Mouse (Mus musculus): ENCODE data around the gene D5Ertd579e.
A peak's percentile ranks its signal among the peaks of the same experiment; 100 is the strongest.
"Not testable (repeated sequence)": the region's sequence is repeated elsewhere in the genome, so short reads cannot be mapped to it uniquely, and the experiment has no call there.

D5Ertd579e gene

DNA sequence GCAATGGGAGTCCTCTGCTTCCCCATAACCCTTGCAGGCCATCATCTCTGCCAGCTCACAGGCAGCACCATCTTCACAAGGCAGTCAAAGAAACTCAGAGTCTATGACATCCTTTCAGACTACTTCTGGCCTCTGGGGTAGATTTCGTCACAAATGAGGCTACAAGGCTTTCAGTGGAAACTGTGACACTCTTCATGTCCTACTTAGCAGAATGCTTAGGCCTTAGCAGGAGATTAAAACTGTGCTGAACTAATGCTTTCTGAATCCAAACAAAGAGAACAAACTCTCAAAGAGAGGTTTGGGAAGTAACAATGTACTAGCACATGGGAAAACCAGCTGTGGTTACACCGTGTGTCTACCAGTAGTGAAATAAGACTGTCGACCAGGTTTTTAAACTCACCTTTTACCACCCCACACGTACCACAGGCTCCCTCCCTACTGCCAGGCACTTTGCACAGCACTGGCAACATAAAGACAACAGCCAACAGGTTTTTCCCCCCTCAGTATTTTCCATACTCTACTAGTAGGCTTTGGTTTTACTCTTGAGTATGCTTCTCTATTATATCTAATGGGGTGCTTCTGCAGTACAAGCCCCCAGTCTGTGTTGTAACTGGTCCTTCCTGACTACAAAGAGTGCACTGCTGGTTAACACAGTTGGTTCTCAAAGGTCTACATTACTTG is 15.8 kb downstream of the D5Ertd579e start:
- no peak for DNase-seq

DNA sequence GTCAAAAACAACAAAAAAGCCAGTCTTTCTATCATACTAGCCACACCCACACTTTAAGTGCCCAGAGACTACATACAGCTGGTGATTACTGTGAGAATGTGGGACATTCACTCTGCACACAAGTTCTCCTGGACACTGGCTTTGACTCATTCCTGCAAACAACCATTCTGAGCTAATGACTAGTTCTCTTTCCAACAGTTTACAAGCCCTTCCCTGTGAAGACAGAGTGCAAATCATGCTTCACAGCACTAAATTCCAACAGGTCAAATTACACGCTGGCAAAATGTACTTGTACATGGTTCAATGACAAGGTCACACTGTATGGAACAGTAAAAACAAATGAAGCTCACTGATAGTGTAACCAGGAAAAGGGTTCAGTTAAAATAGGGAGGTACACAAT is 17.0 kb downstream of the D5Ertd579e start:
- no peak for DNase-seq

GRCm38 (mm10) chr5:36677907-36678306 is 17.9 kb downstream of the D5Ertd579e start:
- no peak for DNase-seq

DNA sequence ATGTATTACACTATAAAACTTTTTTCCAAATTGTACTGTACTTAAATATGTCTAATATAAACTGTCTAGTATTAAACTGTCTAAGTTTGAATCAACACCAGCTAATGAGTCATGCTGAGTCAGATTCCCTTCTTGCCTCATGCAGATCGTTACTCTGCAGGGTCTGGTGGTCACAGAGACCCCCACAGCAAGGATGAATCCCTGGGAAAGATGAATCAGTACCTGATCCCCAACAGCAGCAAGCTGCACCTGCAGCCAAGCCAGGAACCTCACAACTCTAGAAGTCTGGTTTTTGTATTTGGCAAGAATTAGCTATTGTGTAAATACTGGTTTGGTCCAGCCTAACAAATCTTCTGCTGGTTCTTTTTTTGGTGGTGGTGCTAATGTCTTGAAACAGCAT is 20.4 kb downstream of the D5Ertd579e start:
- DNase-seq, result no peak

DNA sequence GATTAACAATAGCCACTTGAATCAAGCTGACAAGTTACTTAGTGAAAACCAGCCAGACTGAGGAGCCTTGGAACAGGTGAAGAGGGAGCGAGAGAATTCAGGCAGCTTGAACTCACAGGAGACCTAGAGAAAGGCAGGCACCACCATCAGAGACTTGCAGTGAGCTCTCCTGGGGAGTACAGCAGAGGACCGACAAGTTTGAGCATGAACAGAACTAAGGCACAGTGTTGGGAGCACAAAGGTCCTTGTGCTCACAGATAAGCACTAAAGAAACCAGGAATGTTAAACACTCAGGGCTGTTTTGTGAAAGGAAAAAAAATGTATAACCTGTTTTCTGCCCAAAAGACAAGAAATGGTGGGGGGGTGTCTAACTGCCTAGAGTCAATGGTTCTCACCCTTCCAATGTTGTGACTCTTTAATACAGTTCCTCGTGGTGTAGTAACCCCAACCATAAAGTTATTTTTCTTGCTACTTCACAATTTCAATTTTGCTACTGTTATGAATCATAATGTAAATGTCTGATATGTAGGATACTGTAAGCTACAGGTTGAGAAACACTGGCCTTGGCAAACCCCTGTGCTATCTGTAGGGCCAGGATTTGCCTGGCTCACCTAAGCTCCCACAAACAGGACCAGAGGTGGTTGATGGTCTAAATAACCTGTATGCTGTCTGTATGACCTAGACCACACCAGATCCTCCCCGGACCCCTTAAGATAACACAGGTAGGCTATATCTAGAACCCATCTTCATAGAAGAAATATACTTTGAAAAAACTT is 21.0 kb downstream of the D5Ertd579e start:
- no peak for DNase-seq

- DNase-seq, result no peak
Measured at GRCm38 (mm10) chr5:36669021-36670008, 26.5 kb downstream of the D5Ertd579e start.

GRCm38 (mm10) chr5:36668572-36668971 is 27.3 kb downstream of the D5Ertd579e start:
- no peak for DNase-seq

DNA sequence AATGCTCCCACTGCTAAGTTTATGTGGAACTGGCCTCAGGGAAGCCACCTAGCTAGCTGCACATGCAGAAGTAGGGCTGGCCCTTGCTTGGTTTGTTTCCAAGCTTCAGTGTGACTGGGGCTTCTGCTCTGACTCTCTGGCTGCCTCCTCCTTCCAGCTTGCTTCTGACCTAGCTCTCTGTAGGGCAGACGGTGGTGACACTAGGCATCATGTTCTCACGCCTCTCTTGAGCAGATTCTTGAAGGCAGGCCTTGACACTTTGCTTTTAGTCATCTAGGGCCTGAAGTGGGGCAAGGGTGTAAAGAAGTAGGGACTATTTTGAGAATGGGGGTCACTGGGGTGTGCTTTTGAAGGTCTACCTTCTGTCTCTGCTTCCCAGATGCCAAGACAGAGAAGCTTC is 27.8 kb downstream of the D5Ertd579e start:
- not testable (repeated sequence) for DNase-seq

DNA sequence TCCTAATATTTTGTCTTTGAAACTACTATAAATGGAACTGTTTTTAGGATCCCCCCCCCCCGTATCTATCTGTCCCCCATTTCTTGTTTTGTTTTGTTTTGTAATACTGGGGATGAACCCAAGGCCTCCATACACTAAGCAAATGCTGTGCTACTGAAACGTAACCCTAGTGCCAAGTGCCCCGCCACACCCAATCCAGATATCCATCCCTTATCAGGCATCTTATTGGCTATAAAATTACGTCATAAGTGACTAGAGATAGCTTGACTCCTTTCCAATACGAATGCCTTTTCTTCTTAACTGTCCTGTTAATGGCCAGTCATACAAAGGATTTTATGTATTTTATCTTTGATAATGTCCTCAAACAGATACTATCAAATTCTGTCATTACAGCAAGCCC is 28.7 kb downstream of the D5Ertd579e start:
- DNase-seq, result no peak

DNA sequence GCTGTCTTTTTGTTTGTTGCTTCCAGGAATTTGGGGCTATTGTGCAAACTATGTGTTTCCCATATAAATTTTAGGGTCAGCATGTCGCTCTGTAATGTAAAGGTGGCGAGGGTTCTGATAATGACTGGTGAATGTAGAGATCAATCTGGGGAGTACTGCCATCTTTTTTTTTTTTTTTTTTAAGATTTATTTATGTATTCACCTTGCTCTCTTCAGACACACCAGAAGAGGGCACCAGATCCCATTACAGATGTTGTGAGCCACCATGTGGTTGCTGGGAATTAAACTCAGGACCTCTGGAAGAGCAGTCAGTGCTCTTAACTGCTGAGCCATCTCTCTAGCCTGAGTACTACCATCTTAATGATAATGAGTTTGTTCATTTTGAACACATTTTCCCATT is 29.1 kb downstream of the D5Ertd579e start:
- DNase-seq, result not testable (repeated sequence)

- DNase-seq, result no peak
Measured at GRCm38 (mm10) chr5:36663329-36663728, 32.5 kb downstream of the D5Ertd579e start.

- DNase-seq, result not testable (repeated sequence)
Measured at GRCm38 (mm10) chr5:36660977-36661760, 34.7 kb downstream of the D5Ertd579e start.

- DNase-seq, result no peak
Measured at GRCm38 (mm10) chr5:36625612-36626011, 70.2 kb downstream of the D5Ertd579e start.

DNA sequence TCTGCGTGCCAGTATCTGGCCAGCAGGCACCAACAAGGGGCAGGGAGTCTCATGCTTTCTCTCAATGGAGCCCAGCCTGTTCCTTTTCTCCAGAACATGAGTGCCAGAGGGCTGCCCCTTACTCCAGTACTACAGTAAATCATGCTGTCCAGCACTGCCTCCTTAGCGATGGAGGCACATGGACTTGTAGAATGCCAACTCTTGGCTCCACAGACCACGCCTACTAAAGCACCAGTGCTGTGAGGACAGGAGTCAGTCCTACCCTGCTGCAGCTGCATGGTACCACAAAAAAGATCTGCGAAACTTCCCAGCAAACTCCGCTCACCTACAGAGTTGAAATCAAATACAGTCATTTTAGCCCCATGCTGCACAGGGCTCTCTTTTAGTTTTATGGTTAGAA is 72.2 kb downstream of the D5Ertd579e start:
- DNase-seq, result no peak

DNA sequence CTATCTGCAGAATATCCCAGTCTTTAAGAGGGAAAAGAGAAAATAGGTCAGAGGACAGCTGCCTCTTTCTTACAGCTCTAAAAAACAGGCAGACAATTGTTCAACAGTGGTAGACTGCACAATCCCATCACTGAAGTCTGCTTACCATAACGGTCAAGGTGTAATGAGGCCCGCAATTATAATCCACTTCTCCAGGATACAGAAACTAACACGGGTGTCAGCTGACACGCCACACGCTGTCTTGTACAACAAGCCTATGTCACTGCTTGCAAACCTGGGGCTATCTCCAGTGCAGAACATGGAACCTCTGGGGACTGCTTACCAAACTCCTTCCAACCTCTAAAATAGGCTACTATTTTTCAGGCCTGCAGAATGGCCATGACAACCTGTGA is 74.8 kb downstream of the D5Ertd579e start:
- DNase-seq, result no peak

DNA sequence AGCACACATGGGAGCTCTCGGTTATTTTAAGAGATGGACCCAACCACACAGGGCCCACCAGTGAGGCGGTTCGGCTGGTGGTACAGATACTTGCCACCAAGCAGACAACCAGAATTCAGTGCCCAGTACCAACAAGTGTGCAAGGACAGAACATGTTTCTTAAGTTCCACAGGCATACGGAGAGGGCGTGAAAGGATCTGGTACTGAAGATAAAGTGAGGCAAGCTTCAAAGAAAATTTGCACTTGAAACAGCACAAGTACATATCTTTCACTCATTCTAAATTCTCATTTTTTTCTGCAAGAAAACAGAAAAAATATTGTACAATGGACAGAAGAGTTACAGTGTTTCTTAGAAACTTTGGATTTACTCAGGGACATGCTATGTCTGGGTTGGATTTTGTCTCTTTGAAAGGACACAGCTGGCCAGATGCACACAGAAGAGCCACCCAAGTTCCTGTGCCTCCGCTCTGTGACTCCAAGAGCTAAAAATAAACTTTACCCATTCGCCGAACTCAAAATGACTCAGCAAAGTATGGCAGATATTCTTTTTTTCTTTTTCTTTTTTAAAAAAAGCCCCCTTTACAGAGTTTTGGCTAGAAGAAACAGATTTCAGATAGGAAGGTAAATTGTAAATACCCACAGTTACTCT is 75.3 kb downstream of the D5Ertd579e start:
- DNase-seq, result no peak

DNA sequence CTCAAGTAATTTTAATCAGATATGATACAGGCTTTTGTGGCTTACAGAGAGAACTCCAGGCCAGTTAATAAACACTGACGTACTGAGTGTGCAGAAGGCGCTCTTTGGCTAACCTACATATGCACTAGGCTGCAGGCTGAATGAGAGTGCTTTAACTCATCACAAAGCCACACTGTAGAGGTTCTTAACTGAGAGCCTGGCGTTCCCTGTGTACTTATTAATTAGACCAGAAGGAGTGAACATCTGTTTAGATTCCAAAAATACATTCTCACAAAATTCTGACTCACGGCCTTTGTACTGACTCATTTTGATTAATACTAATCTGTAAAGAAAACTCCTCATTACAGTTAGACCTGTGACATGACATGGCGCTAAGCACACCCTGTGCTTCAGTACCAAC is 76.9 kb downstream of the D5Ertd579e start:
- DNase-seq, result no peak

DNA sequence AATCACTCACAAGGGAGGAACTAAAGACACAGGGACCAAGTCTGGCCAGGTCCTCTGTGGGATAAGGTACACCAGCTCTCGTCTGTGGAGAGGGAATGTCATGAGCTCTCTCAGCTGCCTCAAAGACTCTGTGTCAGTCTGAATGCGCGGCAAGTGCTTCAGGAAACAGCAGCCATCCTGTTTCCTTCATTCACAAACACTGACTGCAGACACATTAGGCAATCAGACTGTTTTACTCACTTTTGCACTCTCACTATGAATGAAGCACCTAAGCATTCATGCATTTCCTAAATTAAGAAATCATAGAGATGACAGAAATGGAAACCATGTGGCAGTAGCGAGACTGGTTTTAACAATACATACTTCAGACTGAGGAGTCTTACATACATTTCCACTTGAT is 77.5 kb downstream of the D5Ertd579e start:
- no peak for DNase-seq

GRCm38 (mm10) chr5:36614124-36614523 is 81.7 kb downstream of the D5Ertd579e start:
- DNase-seq, result no peak

DNA sequence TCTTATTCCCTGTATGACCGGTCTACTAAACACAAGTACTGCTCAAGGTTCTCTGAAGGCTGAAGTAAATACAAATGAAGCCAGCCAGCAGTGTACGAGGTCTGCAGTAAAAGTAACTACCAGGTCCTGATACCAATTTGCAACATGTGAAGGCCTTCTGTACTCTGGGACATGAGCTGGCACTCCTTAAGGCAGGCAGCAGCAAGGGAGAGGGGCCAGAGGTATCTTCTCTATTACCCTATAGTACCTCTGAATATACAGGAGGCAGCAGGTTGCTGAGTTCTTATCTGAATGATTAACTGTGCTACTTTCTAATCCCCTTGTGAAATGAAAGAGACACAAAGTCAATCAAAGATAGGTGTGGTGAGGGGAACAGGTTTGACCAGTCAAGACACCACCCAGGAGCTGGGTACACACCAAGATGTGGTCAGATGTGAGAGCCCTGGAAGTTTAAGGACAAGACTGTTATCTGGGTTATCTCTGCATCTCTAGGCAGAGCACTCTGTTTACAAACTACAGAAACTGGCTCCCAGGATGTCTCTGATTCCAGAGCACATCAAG is 86.8 kb downstream of the D5Ertd579e start:
- no peak for DNase-seq

- peak in 1 of 2 experiments; percentile 54 for DNase-seq
Measured at GRCm38 (mm10) chr5:36603031-36603430, 92.8 kb downstream of the D5Ertd579e start.

DNA sequence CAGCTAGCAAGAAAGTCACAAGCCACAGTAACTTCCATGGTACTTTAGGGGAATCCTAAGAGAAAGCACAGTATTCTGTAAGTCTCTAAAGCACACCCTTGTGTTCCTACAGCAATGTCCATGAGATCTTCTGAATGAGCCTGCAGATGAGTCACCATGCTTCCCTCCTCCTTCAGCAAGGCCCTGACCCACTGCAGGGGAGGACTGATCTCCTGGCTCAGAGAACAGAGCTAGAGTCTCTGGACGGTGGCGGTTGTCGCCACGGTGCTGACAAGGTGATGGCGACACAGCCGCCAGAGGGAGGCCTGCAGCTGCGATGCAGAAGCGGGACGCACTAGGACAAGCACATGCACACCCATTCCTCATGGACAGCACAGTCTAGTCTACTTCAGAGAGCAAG is 93.8 kb downstream of the D5Ertd579e start:
- no peak for DNase-seq

Measured in kidney, adult 8-10 months (tissue).